Comparison of ENCODE assay signal across 27 mouse cellular contexts in genomic region chr3:145049820-145050219, GRCm38 (mm10). TPM values are rescaled to one million over a fixed set of nuclear protein-coding genes. Genes with fewer than 3 reads are reported as not detected.
A peak's percentile ranks its signal among the peaks of the same experiment; 100 is the strongest.
DNase-seq lines count a peak whose midpoint lies in the region; ATAC-seq and TF ChIP-seq lines count a peak whose summit lies in the region.
"Had no signal": no experiment of that assay in that cellular context is flagged by ENCODE, and none has a peak within 500 bp of the region (broad histone marks: within the 10 kb centered on the region; RNA-seq: fewer than 3 reads in every experiment).

No protein-coding gene starts in this region.

- H3K27ac ChIP-seq in liver, embryonic 12.5 days: no peak overlapping the region
- no peak overlapping the region for H3K27ac ChIP-seq in midbrain, embryonic 10.5 days (replicated peaks)
- no peak overlapping the region for H3K27ac ChIP-seq in kidney, embryonic 16.5 days (ENCODE audit: low read length)
- H3K27ac ChIP-seq: embryonic facial prominence, embryonic 15.5 days; forebrain, embryonic 15.5 days; liver, embryonic 15.5 days; midbrain, embryonic 13.5 days; stomach, embryonic 15.5 days had no signal

- H3K9ac ChIP-seq in liver, embryonic 12.5 days: no peak overlapping the region
- no peak overlapping the region for H3K9ac ChIP-seq in kidney, embryonic 16.5 days (replicated peaks; ENCODE audit: low read length)
- H3K9ac ChIP-seq: embryonic facial prominence, embryonic 15.5 days; forebrain, embryonic 15.5 days; liver, embryonic 15.5 days; midbrain, embryonic 13.5 days; stomach, embryonic 15.5 days had no signal

- H3K27me3 ChIP-seq in G1E (ENCODE audit: insufficient read depth, low read length): peaks cover 5% of the 10 kb centered on the region; the same call in 1 of the 2 replicates
- no peaks in the 10 kb centered on the region for H3K27me3 ChIP-seq in liver, embryonic 12.5 days (replicated peaks)
- H3K27me3 ChIP-seq in midbrain, embryonic 10.5 days (ENCODE audit: low read depth, poor library complexity, severe bottlenecking): no peaks in the 10 kb centered on the region
- H3K27me3 ChIP-seq in kidney, embryonic 16.5 days (ENCODE audit: insufficient read depth, low read length): no peaks in the 10 kb centered on the region
- H3K27me3 ChIP-seq: embryonic facial prominence, embryonic 15.5 days; forebrain, embryonic 15.5 days; liver, embryonic 15.5 days; midbrain, embryonic 13.5 days; stomach, embryonic 15.5 days had no signal

- peak; percentile 73 for DNase-seq in G1E (ENCODE audit: low spot score)
- DNase-seq in c-Kit-positive CD71-positive TER-119-negative erythroid progenitor cells, embryonic 14.5 days (ENCODE audit: low read depth): peak; percentile 43
- DNase-seq in yolk sac, embryonic 10.5 days (ENCODE audit: low spot score): peak; percentile 33
- no peak for DNase-seq in midbrain, embryonic 10.5 days (ENCODE audit: low spot score)
- no peak for DNase-seq in heart, adult 8-10 months (ENCODE audit: low spot score)
- DNase-seq: adrenal gland, postnatal 25 days; cerebellum, adult 11-12 months; cerebellum, postnatal 25 days; kidney, adult 2 months; kidney, postnatal 10 days; lung, postnatal 10 days; thymus, postnatal 4 days had no signal

- no peaks in the 10 kb centered on the region for H3K9me3 ChIP-seq in G1E (replicated peaks)
- no peaks in the 10 kb centered on the region for H3K9me3 ChIP-seq in liver, embryonic 12.5 days (replicated peaks)
- H3K9me3 ChIP-seq in midbrain, embryonic 10.5 days (replicated peaks): no peaks in the 10 kb centered on the region
- H3K9me3 ChIP-seq in kidney, embryonic 16.5 days (ENCODE audit: low read length): no peaks in the 10 kb centered on the region
- H3K9me3 ChIP-seq: embryonic facial prominence, embryonic 15.5 days; forebrain, embryonic 15.5 days; liver, embryonic 15.5 days; midbrain, embryonic 13.5 days; stomach, embryonic 15.5 days had no signal

- no peak for TF ChIP-seq CTCF in G1E (IDR thresholded peaks at IDR 0.05; ENCODE audit: low read depth, low read length)

- H3K36me3 ChIP-seq in G1E (replicated peaks): no peaks in the 10 kb centered on the region
- no peaks in the 10 kb centered on the region for H3K36me3 ChIP-seq in liver, embryonic 12.5 days
- no peaks in the 10 kb centered on the region for H3K36me3 ChIP-seq in midbrain, embryonic 10.5 days
- no peaks in the 10 kb centered on the region for H3K36me3 ChIP-seq in kidney, embryonic 16.5 days (ENCODE audit: insufficient read depth, low read length)
- H3K36me3 ChIP-seq: embryonic facial prominence, embryonic 15.5 days; forebrain, embryonic 15.5 days; liver, embryonic 15.5 days; midbrain, embryonic 13.5 days; stomach, embryonic 15.5 days had no signal

- no peak overlapping the region for H3K4me3 ChIP-seq in G1E (ENCODE audit: low read depth, low read length)
- H3K4me3 ChIP-seq in liver, embryonic 12.5 days: no peak overlapping the region
- no peak overlapping the region for H3K4me3 ChIP-seq in midbrain, embryonic 10.5 days
- no peak overlapping the region for H3K4me3 ChIP-seq in kidney, embryonic 16.5 days (ENCODE audit: low read length)
- H3K4me3 ChIP-seq: embryonic facial prominence, embryonic 15.5 days; forebrain, embryonic 15.5 days; liver, embryonic 15.5 days; midbrain, embryonic 13.5 days; stomach, embryonic 15.5 days had no signal

- 4% methylated on average over 3 of the region's 3 CpGs for WGBS in liver, embryonic 12.5 days (ENCODE audit: insufficient replicate concordance)
- 83% methylated on average over 3 of the region's 3 CpGs for WGBS in midbrain, embryonic 10.5 days
- WGBS in kidney, embryonic 16.5 days: 67% methylated on average over 3 of the region's 3 CpGs

- H3K4me1 ChIP-seq in G1E (ENCODE audit: insufficient read depth, low read depth, low read length): peaks cover 32% of the 10 kb centered on the region
- no peaks in the 10 kb centered on the region for H3K4me1 ChIP-seq in liver, embryonic 12.5 days
- no peaks in the 10 kb centered on the region for H3K4me1 ChIP-seq in midbrain, embryonic 10.5 days
- no peaks in the 10 kb centered on the region for H3K4me1 ChIP-seq in kidney, embryonic 16.5 days (ENCODE audit: insufficient read depth, low read length)
- H3K4me1 ChIP-seq: embryonic facial prominence, embryonic 15.5 days; forebrain, embryonic 15.5 days; liver, embryonic 15.5 days; midbrain, embryonic 13.5 days; stomach, embryonic 15.5 days had no signal

- ATAC-seq in G1E (ENCODE audit: extremely low read depth, insufficient number of reproducible peaks, low FRiP score, poor library complexity, severe bottlenecking): peak; percentile 97
- ATAC-seq in liver, embryonic 12.5 days: peak; percentile 65; the same call in 1 of the 2 replicates
- ATAC-seq in kidney, embryonic 16.5 days (ENCODE audit: low FRiP score, low TSS enrichment): no peak
- ATAC-seq: forebrain, embryonic 15.5 days; midbrain, embryonic 13.5 days had no signal

- H3K4me2 ChIP-seq in liver, embryonic 12.5 days: no peak overlapping the region
- no peak overlapping the region for H3K4me2 ChIP-seq in kidney, embryonic 16.5 days (replicated peaks; ENCODE audit: low read depth, low read length)
- H3K4me2 ChIP-seq: embryonic facial prominence, embryonic 15.5 days; forebrain, embryonic 15.5 days; heart, embryonic 11.5 days; liver, embryonic 15.5 days; midbrain, embryonic 13.5 days; stomach, embryonic 15.5 days had no signal

RNA-seq across cellular contexts. Expression of gene Clca1, which starts 17.2 kb away (rescaled TPM):
- total RNA-seq in G1E (2014; fragmentation: Nextera tagmentation) (4.6 TPM in 1 of 2 replicates, not detected in the other), G1E (2017) (0.27 TPM in 1 of 2 replicates, not detected in the other)
- polyA plus RNA-seq in G1E (2012): not detected in 2 replicates
- 0.04 TPM in 1 of 2 replicates, not detected in the other for polyA plus RNA-seq in liver, embryonic 12.5 days (2016; fragmentation: Nextera tagmentation; extraction: Ambion mirVana)
- polyA plus RNA-seq in midbrain, embryonic 10.5 days (2016; fragmentation: Nextera tagmentation; extraction: Ambion mirVana): not detected in 2 replicates
- not detected for total RNA-seq in heart, adult 8-10 months (2022)
- polyA plus RNA-seq in kidney, embryonic 16.5 days (2015; fragmentation: Nextera tagmentation; extraction: Ambion mirVana): 0.09 and 0.20 TPM in 2 replicates
- total RNA-seq: adrenal gland, postnatal 25 days; gastrocnemius, adult 8-10 months; layer of hippocampus, postnatal 10 days; monocyte, adult 5-6 weeks; neutrophil, adult 5-6 weeks had no signal
- polyA plus RNA-seq: C2C12; forebrain, embryonic 15.5 days; heart, embryonic 11.5 days; heart, postnatal 0 days; hindbrain, embryonic 11.5 days; midbrain, embryonic 13.5 days had no signal

RNA-seq across cellular contexts. Expression of gene Clca2, which starts 49.4 kb away (rescaled TPM):
- total RNA-seq in G1E (2014; fragmentation: Nextera tagmentation) (not detected in 2 replicates), G1E (2017) (0.05 TPM in 1 of 2 replicates, not detected in the other)
- not detected in 2 replicates for polyA plus RNA-seq in G1E (2012)
- not detected in 2 replicates for polyA plus RNA-seq in liver, embryonic 12.5 days (2016; fragmentation: Nextera tagmentation; extraction: Ambion mirVana)
- 0.11 and 0.16 TPM in 2 replicates for polyA plus RNA-seq in midbrain, embryonic 10.5 days (2016; fragmentation: Nextera tagmentation; extraction: Ambion mirVana)
- under 1 TPM in 2 of 4 experiments, not detected in 2; 0.05 to 0.22 TPM for total RNA-seq in heart, adult 8-10 months (2022)
- polyA plus RNA-seq in kidney, embryonic 16.5 days (2015; fragmentation: Nextera tagmentation; extraction: Ambion mirVana): 0.25 and 0.41 TPM in 2 replicates
- total RNA-seq: adrenal gland, postnatal 25 days; monocyte, adult 5-6 weeks; neutrophil, adult 5-6 weeks had no signal
- polyA plus RNA-seq: liver, embryonic 15.5 days; midbrain, embryonic 13.5 days had no signal

Comparison
In these comparisons a context has a peak if more than half of its experiments do, and no peak if none do; other contexts are left out.
1. DNase-seq: peak in G1E (single experiment), c-Kit-positive CD71-positive TER-119-negative erythroid progenitor cells, embryonic 14.5 days (single experiment) and yolk sac, embryonic 10.5 days (single experiment); none in midbrain, embryonic 10.5 days (single experiment) and heart, adult 8-10 months (single experiment).